Mouse (Mus musculus) ES-Bruce4 (cell line): ENCODE data around the gene Hist1h4d.
"Not testable (repeated sequence)": the region's sequence is repeated elsewhere in the genome, so short reads cannot be mapped to it uniquely, and the experiment has no call there.

Experiments used
- CTCF ChIP-seq: IDR thresholded peaks from one replicate; pipeline ENCODE4 v1.8.1; 2011; ENCODE audit warnings: low read depth, low read length
- EP300 ChIP-seq: IDR thresholded peaks from 2 replicates; pipeline ENCODE4 v1.6.1; 2011; ENCODE audit warnings: low read depth, low read length; ENCODE audit not compliant: insufficient read depth
- POLR2A ChIP-seq: IDR thresholded peaks from one replicate; pipeline ENCODE4 v1.8.1; 2011; ENCODE audit warnings: low read length; ENCODE audit not compliant: insufficient read depth

GRCm38 (mm10) chr13:23539821-23540220 lies 41.6 kb upstream of the Hist1h4d start:
- TF ChIP-seq CTCF, POLR2A, EP300: not testable (repeated sequence)
